Mouse (Mus musculus): Measurements from ENCODE around the gene Lrrc55. TPM values are rescaled to one million over a fixed set of nuclear protein-coding genes. Genes with fewer than 3 reads are reported as not detected.

Gene Lrrc55
- polyA plus RNA-seq, 1 experiment: not detected

DNA sequence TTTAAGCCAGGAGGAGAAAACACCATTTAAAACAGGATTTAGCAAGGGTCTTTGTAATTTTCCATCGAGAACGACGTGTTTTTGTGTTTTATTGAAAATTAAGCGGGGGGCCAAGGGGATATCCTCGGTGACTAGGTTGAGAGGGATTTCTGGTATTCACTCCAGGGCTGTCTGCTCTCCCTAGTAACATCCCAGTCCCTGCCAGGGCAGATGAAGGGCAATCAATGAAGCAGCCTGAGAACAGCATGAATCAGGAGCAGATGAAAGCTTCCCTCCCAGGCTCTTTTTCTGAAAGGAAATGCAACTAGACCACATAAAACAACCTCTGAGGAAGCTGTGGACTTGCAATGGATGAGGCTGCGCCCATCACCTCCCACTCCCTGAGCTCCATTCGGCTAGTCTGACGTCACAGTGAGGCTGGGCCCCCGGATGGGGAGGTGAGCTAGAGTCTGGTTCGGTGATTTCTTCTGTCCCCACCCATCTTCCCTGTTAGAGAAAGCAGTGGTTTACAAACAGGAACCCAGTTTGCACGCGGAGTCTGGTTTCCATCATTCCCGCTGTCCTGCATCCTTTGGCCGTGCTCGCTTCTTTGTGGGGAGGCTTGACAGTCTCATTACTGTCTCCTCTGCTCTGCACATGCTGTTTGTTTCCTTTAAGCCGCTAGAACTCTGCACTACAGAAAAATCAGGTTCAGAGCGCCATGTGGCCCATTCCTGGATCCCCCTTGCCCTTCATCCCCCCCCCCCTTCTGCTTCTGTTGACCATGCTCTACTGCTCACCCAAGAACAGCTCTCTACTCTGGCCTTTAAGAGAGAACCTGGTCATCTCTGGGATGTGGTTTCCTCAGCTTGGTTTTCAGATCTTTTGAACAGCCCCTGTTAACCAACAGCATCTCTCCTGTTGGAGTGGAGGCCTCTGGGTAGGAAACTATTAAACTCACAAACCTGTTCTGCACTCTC, 27.5 kb upstream of the Lrrc55 start:
- 43% methylated on average over 17 of the region's 17 CpGs for WGBS
- H3K4me3 ChIP-seq (ENCODE audit: insufficient read depth, low read depth, low read length): no peak overlapping the region
- peaks cover 7% of the 10 kb centered on the region for H3K4me1 ChIP-seq (ENCODE audit: control insufficient read depth, insufficient read depth, low read length)
- H3K27ac ChIP-seq (ENCODE audit: insufficient read depth, low read depth, low read length): peak overlapping the region; percentile 15; the same call in 1 of the 2 replicates
- TF ChIP-seq CTCF (IDR thresholded peaks at IDR 0.05; ENCODE audit: insufficient read depth, low read depth, low read length): no peak
- no peak for TF ChIP-seq POLR2A (IDR thresholded peaks at IDR 0.05; ENCODE audit: insufficient read depth, low read depth, low read length)

DNA sequence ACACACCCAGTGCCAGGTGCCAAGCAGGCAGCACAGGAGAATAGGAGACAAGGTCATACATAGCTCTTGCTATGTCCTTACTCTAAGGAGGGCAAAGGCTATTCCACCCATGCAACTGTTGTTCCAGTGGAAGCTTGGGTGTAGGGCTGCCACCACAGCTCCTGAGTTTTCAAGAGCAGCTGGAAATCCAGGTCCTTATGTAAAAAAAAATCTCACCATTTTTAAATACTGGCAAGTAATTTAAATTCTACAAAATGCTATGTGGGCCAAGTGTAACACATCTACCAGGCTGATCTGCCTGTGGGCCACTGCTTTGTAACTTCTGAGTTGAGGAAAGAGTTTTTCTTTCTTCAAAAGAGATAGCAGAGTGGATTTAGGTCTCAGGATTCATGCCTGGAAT, 19.6 kb upstream of the Lrrc55 start:
- TF ChIP-seq CTCF (IDR thresholded peaks at IDR 0.05; ENCODE audit: insufficient read depth, low read depth, low read length): no peak
- no peak for TF ChIP-seq POLR2A (IDR thresholded peaks at IDR 0.05; ENCODE audit: insufficient read depth, low read depth, low read length)
- H3K27ac ChIP-seq (ENCODE audit: insufficient read depth, low read depth, low read length): no peak overlapping the region
- no peak overlapping the region for H3K4me3 ChIP-seq (ENCODE audit: insufficient read depth, low read depth, low read length)
- H3K4me1 ChIP-seq (ENCODE audit: control insufficient read depth, insufficient read depth, low read length): peaks cover 2% of the 10 kb centered on the region; the same call in 1 of the 2 replicates

DNA sequence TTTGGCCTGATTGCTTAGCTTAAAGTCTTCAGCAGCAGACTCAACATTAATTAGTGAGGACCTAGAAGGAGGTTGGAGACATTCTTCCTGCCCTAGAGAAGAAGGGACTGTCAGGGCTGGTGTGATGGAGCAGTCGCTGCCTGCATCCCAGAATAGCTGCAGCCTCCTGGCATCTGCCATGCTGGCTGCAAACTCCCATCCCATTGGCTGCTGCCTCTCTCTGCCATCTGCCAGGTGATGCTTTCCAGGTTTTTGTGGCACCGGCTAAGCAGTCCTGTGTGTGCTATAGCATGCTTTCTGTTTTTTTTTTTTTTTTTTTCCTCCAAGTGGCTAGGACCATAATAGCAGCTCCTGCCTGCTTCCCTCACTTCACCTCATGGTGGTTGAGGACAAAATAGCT, 16.7 kb upstream of the Lrrc55 start:
- Histone ChIP-seq H3K4me1 (ENCODE audit: control insufficient read depth, insufficient read depth, low read length) (peaks cover 2% of the 10 kb centered on the region; the same call in 1 of the 2 replicates), H3K27ac (ENCODE audit: insufficient read depth, low read depth, low read length) (no peak overlapping the region), H3K4me3 (ENCODE audit: insufficient read depth, low read depth, low read length) (no peak overlapping the region)
- 66% methylated on average over 2 of the region's 2 CpGs for WGBS
- TF ChIP-seq POLR2A (IDR thresholded peaks at IDR 0.05; ENCODE audit: insufficient read depth, low read depth, low read length) (no peak), CTCF (IDR thresholded peaks at IDR 0.05; ENCODE audit: insufficient read depth, low read depth, low read length) (no peak)

DNA sequence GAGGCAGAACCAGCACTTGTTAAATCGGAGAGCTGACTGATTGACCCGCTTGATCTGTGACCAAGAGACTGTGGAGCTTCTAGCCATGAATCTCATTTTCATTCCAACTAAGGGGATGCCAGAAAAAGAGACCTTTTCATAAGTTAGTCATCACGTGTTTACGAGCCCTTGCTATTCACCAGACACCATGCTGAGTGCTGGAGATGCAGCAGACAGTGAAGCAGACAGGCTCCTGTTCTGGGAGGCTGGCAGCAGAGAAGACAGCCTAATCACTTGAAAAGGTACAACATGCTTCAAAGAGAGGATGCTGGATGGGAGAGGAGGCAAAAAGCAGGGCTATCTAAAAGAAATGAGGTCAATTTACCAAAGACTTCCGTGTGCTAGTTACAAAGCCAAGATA, 12.3 kb upstream of the Lrrc55 start:
- H3K4me1 ChIP-seq (ENCODE audit: control insufficient read depth, insufficient read depth, low read length): peaks cover 2% of the 10 kb centered on the region; the same call in 1 of the 2 replicates
- no peak for TF ChIP-seq CTCF (IDR thresholded peaks at IDR 0.05; ENCODE audit: insufficient read depth, low read depth, low read length)
- TF ChIP-seq POLR2A (IDR thresholded peaks at IDR 0.05; ENCODE audit: insufficient read depth, low read depth, low read length): no peak
- H3K27ac ChIP-seq (ENCODE audit: insufficient read depth, low read depth, low read length): no peak overlapping the region
- WGBS: 55% methylated on average over 5 of the region's 5 CpGs
- no peak overlapping the region for H3K4me3 ChIP-seq (ENCODE audit: insufficient read depth, low read depth, low read length)

DNA sequence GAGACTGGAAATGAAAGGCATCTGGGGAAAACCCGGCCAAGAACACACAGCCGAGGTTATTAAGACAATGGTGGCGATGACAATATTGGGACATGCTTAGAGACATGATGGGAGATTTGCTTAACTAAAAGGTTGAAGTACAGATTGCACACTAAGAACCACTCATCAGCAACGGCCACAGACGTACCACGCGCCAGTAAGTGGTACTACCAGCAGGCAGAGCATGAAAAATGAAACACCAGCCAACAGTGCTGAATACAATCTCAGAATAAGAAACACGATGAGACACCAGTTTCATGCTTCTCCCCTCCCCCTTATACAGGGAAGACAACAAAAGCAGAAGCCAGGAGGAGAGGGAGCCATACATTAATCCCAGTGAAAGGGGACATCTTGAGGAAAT, 8.2 kb upstream of the Lrrc55 start:
- TF ChIP-seq CTCF (IDR thresholded peaks at IDR 0.05; ENCODE audit: insufficient read depth, low read depth, low read length) (no peak), POLR2A (IDR thresholded peaks at IDR 0.05; ENCODE audit: insufficient read depth, low read depth, low read length) (no peak)
- no peak overlapping the region for H3K4me3 ChIP-seq (ENCODE audit: insufficient read depth, low read depth, low read length)
- 57% methylated on average over 8 of the region's 8 CpGs for WGBS

DNA sequence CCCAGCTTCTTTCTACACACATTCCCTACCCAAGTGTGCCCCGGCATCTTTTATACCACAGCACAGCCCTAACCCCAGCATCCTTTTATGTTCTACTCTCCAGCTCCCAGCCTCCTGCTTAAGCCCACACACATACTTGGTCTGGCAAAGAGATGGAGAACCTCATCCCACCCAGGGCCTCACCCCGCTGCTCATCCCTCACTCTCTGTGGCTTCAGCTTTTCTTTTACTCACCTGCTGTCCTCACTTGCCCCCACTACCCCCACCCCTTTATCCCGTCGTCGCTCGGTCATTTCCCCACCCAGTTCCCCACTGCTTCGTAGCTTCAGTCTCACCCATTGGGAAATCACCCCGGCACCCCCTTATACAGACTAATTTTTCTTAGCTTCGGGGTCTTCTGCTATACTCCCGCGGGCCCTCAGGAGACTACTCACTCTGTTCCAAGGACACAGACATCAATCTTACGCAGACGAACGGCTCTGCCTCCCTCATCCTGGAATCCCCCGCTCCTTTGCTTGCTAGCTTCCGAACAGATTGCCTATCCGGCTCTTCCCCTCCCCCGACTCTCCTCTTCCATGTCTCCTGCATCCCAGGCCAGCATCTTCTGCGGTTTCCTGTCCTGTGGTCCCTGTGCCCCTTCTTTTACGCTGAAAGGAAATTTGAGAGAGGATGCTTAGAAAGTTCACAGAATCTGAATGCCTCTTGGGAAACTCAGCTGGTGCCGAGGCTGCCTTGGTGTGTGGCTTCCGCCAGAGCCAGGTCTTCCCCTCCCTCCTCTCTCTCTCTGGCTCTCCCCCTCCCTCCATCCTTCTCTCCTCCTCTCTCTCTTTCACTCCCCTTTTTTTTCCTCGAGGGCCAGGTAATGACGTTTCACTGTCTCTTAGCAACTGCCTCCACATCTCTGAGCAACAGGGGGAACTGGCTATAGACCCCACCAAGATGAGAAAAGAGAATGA, 1.3 kb upstream of the Lrrc55 start:
- H3K4me3 ChIP-seq (ENCODE audit: insufficient read depth, low read depth, low read length): peak overlapping the region; percentile 76
- H3K4me1 ChIP-seq (ENCODE audit: control insufficient read depth, insufficient read depth, low read length): peaks cover 20% of the 10 kb centered on the region
- no peak for TF ChIP-seq CTCF (IDR thresholded peaks at IDR 0.05; ENCODE audit: insufficient read depth, low read depth, low read length)
- no peak; the same call in 1 of the 2 replicates for TF ChIP-seq POLR2A (IDR thresholded peaks at IDR 0.05; ENCODE audit: insufficient read depth, low read depth, low read length)
- 2% methylated on average over 24 of the region's 24 CpGs for WGBS
- peak overlapping the region; percentile 79 for H3K27ac ChIP-seq (ENCODE audit: insufficient read depth, low read depth, low read length)

More for the DNA sequence above, 8.2 kb upstream of the Lrrc55 start:
- H3K27ac ChIP-seq (ENCODE audit: insufficient read depth, low read depth, low read length): no peak overlapping the region
- no peaks in the 10 kb centered on the region for H3K4me1 ChIP-seq (ENCODE audit: control insufficient read depth, insufficient read depth, low read length)

DNA sequence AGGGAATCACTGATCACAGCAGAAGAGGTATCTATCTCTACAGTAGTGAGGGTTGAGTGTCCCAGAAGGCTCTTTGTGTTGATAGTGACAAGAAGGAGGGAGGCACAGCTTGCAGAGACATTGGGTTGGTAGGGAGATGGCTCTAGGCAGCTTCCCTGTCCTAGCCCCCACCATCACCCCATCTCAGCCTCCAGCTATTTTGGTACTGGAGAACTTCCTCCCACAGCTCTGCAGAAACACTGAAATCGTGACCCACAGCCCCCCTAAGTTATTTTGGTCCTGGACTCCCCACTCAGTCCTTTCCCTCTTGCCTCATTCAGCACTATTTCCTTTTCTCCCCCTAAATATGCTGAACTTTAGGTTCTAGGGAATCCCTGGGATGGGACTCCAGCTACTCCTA, 2.4 kb downstream of the Lrrc55 start:
- Histone ChIP-seq H3K27ac (ENCODE audit: insufficient read depth, low read depth, low read length) (peak overlapping the region; percentile 9), H3K4me1 (ENCODE audit: control insufficient read depth, insufficient read depth, low read length) (peaks cover 24% of the 10 kb centered on the region), H3K4me3 (ENCODE audit: insufficient read depth, low read depth, low read length) (0 out of 2 replicates have a peak overlapping the region, but pooled peaks have one; percentile 12)
- TF ChIP-seq CTCF (IDR thresholded peaks at IDR 0.05; ENCODE audit: insufficient read depth, low read depth, low read length) (no peak), POLR2A (IDR thresholded peaks at IDR 0.05; ENCODE audit: insufficient read depth, low read depth, low read length) (no peak)
- 30% methylated on average over 1 of the region's 1 CpGs for WGBS

DNA sequence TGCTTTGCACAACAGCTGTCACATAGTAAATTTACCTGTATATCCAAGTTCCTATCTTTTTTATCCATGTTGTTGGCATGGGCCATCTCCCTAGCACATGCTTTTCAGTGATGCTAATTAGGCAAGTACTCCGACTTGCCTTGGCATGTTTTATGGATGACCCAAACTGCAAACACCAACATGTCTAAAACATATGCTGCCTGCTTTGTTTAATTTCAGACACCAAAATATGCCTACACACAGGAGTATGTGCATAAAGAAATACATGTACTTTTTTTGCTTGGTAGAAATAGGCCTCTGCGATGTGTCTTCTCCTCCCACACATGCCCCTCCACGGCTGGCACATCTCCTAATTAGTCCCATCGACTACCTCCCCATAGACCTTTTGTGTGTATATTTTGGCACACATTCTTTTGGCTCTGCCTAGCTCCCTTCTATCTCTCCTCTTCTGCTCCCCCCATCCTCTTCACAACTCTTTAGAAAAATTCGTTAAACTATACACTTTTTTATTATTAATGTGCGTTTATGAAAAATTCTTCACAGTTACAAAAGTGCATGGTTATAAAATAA, 9.3 kb downstream of the Lrrc55 start:
- Histone ChIP-seq H3K4me3 (ENCODE audit: insufficient read depth, low read depth, low read length) (no peak overlapping the region), H3K27ac (ENCODE audit: insufficient read depth, low read depth, low read length) (no peak overlapping the region), H3K4me1 (ENCODE audit: control insufficient read depth, insufficient read depth, low read length) (peaks cover 4% of the 10 kb centered on the region)
- TF ChIP-seq CTCF (IDR thresholded peaks at IDR 0.05; ENCODE audit: insufficient read depth, low read depth, low read length): no peak
- no peak for TF ChIP-seq POLR2A (IDR thresholded peaks at IDR 0.05; ENCODE audit: insufficient read depth, low read depth, low read length)
- 47% methylated on average over 6 of the region's 6 CpGs for WGBS

Data from olfactory bulb, adult 2 months (tissue).